Comparison of ENCODE assay signal across 8 mouse cellular contexts in genomic region chr15:99651163-99651872, GRCm38 (mm10). TPM values are rescaled to one million over a fixed set of nuclear protein-coding genes. Genes with fewer than 3 reads are reported as not detected.
DNase-seq lines count a peak whose midpoint lies in the region; ATAC-seq and TF ChIP-seq lines count a peak whose summit lies in the region.

TSS of gene Racgap1 (minus strand) at chr15:99651656.

- DNase-seq in G1E (ENCODE audit: low spot score), result peak; percentile 94
- peak; percentile 97 for DNase-seq in cerebellum, adult 18-20 months
- DNase-seq in heart, postnatal 36 days, result peak; percentile 95 to 97
- peak; percentile 95 to 96 for DNase-seq in layer of hippocampus, adult 2 months (ENCODE audit: low spot score in 2 of 2)
- DNase-seq in lung, embryonic 14.5 days, result peak; percentile 99
- peak; percentile 97 for DNase-seq in thymus, adult 2 months

- no peaks in the 10 kb centered on the region for H3K9me3 ChIP-seq in G1E (replicated peaks)
- no peaks in the 10 kb centered on the region for H3K9me3 ChIP-seq in forebrain, embryonic 16.5 days (ENCODE audit: control insufficient read depth, low read length)
- no peaks in the 10 kb centered on the region for H3K9me3 ChIP-seq in lung, embryonic 14.5 days (ENCODE audit: low read depth, low read length)

- no peak for TF ChIP-seq CTCF in G1E (IDR thresholded peaks at IDR 0.05; ENCODE audit: low read depth, low read length)
- no peak for TF ChIP-seq CTCF in layer of hippocampus, adult 2 months (conservative IDR thresholded peaks at IDR 0.05)
- TF ChIP-seq CTCF in lung, embryonic 14.5 days (IDR thresholded peaks at IDR 0.05; ENCODE audit: low read depth), result no peak
- no peak for TF ChIP-seq CTCF in olfactory bulb, adult 2 months (IDR thresholded peaks at IDR 0.05; ENCODE audit: insufficient read depth, low read depth, low read length)
- TF ChIP-seq CTCF in thymus, adult 2 months (IDR thresholded peaks at IDR 0.05; ENCODE audit: borderline replicate concordance, control insufficient read depth, extremely low read depth, insufficient read depth, low read length, poor library complexity), result 0 out of 2 replicates have a peak, but pooled peaks have one; percentile 36

- ATAC-seq in G1E (ENCODE audit: extremely low read depth, insufficient number of reproducible peaks, low FRiP score, poor library complexity, severe bottlenecking), result peak; percentile 91
- peak; percentile 96 for ATAC-seq in forebrain, embryonic 16.5 days
- peak; percentile 97 for ATAC-seq in lung, embryonic 14.5 days (ENCODE audit: insufficient read depth)

- H3K4me1 ChIP-seq in G1E (ENCODE audit: insufficient read depth, low read depth, low read length), result peaks cover 82% of the 10 kb centered on the region
- peaks cover 34% of the 10 kb centered on the region for H3K4me1 ChIP-seq in forebrain, embryonic 16.5 days (replicated peaks; ENCODE audit: control insufficient read depth, insufficient read depth, low read length)
- H3K4me1 ChIP-seq in lung, embryonic 14.5 days (ENCODE audit: insufficient read depth), result peaks cover 17% of the 10 kb centered on the region
- H3K4me1 ChIP-seq in olfactory bulb, adult 2 months (ENCODE audit: control insufficient read depth, insufficient read depth, low read length), result peaks cover 12% of the 10 kb centered on the region
- H3K4me1 ChIP-seq in thymus, adult 2 months (replicated peaks; ENCODE audit: control insufficient read depth, insufficient read depth, low read length), result peaks cover 9% of the 10 kb centered on the region

- WGBS in forebrain, embryonic 16.5 days, result under 1% methylated on average over 52 of the region's 68 CpGs
- under 1% methylated on average over 58 of the region's 68 CpGs for WGBS in lung, embryonic 14.5 days
- under 1% methylated on average over 65 of the region's 68 CpGs for WGBS in olfactory bulb, adult 2 months
- 2% methylated on average over 68 of the region's 68 CpGs for WGBS in thymus, adult 2 months

- peaks cover 16% of the 10 kb centered on the region; the same call in 1 of the 2 replicates for H3K27me3 ChIP-seq in G1E (ENCODE audit: insufficient read depth, low read length)
- H3K27me3 ChIP-seq in forebrain, embryonic 16.5 days (replicated peaks; ENCODE audit: control insufficient read depth, insufficient read depth, low read length), result peaks cover 11% of the 10 kb centered on the region
- H3K27me3 ChIP-seq in lung, embryonic 14.5 days (ENCODE audit: insufficient read depth, low read length), result peaks cover 19% of the 10 kb centered on the region
- H3K27me3 ChIP-seq in thymus, adult 2 months (ENCODE audit: control insufficient read depth, insufficient read depth, low read length), result peaks cover 6% of the 10 kb centered on the region; the same call in 1 of the 2 replicates

- H3K4me2 ChIP-seq in forebrain, embryonic 16.5 days (ENCODE audit: low read length), result peak within 1 kb of the TSS; percentile 85
- peak within 1 kb of the TSS; percentile 62 for H3K4me2 ChIP-seq in lung, embryonic 14.5 days

- H3K4me3 ChIP-seq in G1E (ENCODE audit: low read depth, low read length), result peak within 1 kb of the TSS; percentile 88
- H3K4me3 ChIP-seq in forebrain, embryonic 16.5 days (replicated peaks; ENCODE audit: low read length), result peak within 1 kb of the TSS; percentile 75
- H3K4me3 ChIP-seq in layer of hippocampus, adult 2 months, result peak within 1 kb of the TSS; percentile 64
- H3K4me3 ChIP-seq in lung, embryonic 14.5 days (ENCODE audit: low read depth, low read length), result peak within 1 kb of the TSS; percentile 95
- peak within 1 kb of the TSS; percentile 54 for H3K4me3 ChIP-seq in olfactory bulb, adult 2 months (ENCODE audit: insufficient read depth, low read depth, low read length)
- peak within 1 kb of the TSS; percentile 72 for H3K4me3 ChIP-seq in thymus, adult 2 months (ENCODE audit: control insufficient read depth, insufficient read depth, low read length)

- H3K36me3 ChIP-seq in G1E (replicated peaks), result peaks cover 31% of the 10 kb centered on the region
- H3K36me3 ChIP-seq in forebrain, embryonic 16.5 days (ENCODE audit: control insufficient read depth, insufficient read depth), result no peaks in the 10 kb centered on the region
- no peaks in the 10 kb centered on the region for H3K36me3 ChIP-seq in lung, embryonic 14.5 days (ENCODE audit: insufficient read depth)
- no peaks in the 10 kb centered on the region for H3K36me3 ChIP-seq in thymus, adult 2 months (ENCODE audit: control insufficient read depth, insufficient read depth, low read length)

- no peak within 1 kb of the TSS for H3K27ac ChIP-seq in forebrain, embryonic 16.5 days (ENCODE audit: low read length)
- peak within 1 kb of the TSS; percentile 49; the same call in 1 of the 2 replicates for H3K27ac ChIP-seq in layer of hippocampus, adult 2 months
- peak within 1 kb of the TSS; percentile 52; the same call in 1 of the 2 replicates for H3K27ac ChIP-seq in lung, embryonic 14.5 days (ENCODE audit: low read depth)
- H3K27ac ChIP-seq in olfactory bulb, adult 2 months (ENCODE audit: insufficient read depth, low read depth, low read length), result no peak within 1 kb of the TSS
- H3K27ac ChIP-seq in thymus, adult 2 months (ENCODE audit: control insufficient read depth, insufficient read depth, low read length), result no peak within 1 kb of the TSS

- intact Hi-C loops in heart, postnatal 36 days (cut with DNase I), result no loop called here

- peak within 1 kb of the TSS; percentile 71 for H3K9ac ChIP-seq in forebrain, embryonic 16.5 days (replicated peaks; ENCODE audit: low read depth, low read length)
- peak within 1 kb of the TSS; percentile 85 for H3K9ac ChIP-seq in lung, embryonic 14.5 days

- no peak for TF ChIP-seq POLR2A in olfactory bulb, adult 2 months (IDR thresholded peaks at IDR 0.05; ENCODE audit: insufficient read depth, low read depth, low read length)
- TF ChIP-seq POLR2A in thymus, adult 2 months (IDR thresholded peaks at IDR 0.05; ENCODE audit: control insufficient read depth, extremely low read depth, insufficient read depth, low read length, poor library complexity), result peak; percentile 66; the same call in 1 of the 2 replicates

RNA-seq across cellular contexts. Expression of gene Racgap1, which starts in this region (rescaled TPM):
- 132 and 189 TPM in 2 replicates for total RNA-seq in G1E (2014; fragmentation: Nextera tagmentation)
- 71.7 and 81.3 TPM in 2 replicates for total RNA-seq in G1E (2017)
- 21.4 and 35.6 TPM in 2 replicates for polyA plus RNA-seq in G1E (2012)
- 94.4 and 113 TPM in 2 replicates for polyA plus RNA-seq in forebrain, embryonic 16.5 days (2015; fragmentation: Nextera tagmentation; extraction: Ambion mirVana)
- 1 to 10 TPM; 2.1 to 2.2 TPM for total RNA-seq in heart, postnatal 36 days (2021)
- 1 to 10 TPM; 5.0 to 5.2 TPM for total RNA-seq in layer of hippocampus, adult 2 months (2021)
- polyA plus RNA-seq in lung, embryonic 14.5 days (2014; fragmentation: Nextera tagmentation; extraction: Ambion mirVana), result 153 and 157 TPM in 2 replicates
- polyA plus RNA-seq in olfactory bulb, adult 2 months (2012; ENCODE audit: insufficient read depth, insufficient read length, low replicate concordance, missing spikeins), result not detected in 2 replicates
- polyA plus RNA-seq in thymus, adult 2 months (2012; rRNA removed), result 80.2 and 95.6 TPM in 2 replicates

Comparison
In these comparisons a context has a peak if more than half of its experiments do, and no peak if none do; other contexts are left out.
1. RNA of gene Racgap1 (total RNA-seq): 71.7 to 189 TPM in G1E; 5.0 to 5.2 TPM in layer of hippocampus, adult 2 months and 2.1 to 2.2 TPM in heart, postnatal 36 days; every median in the first group is over 10 times any median in the second.
2. RNA of gene Racgap1 (polyA plus RNA-seq): 153 to 157 TPM in lung, embryonic 14.5 days, 94.4 to 113 TPM in forebrain, embryonic 16.5 days, 80.2 to 95.6 TPM in thymus, adult 2 months and 21.4 to 35.6 TPM in G1E; not detected in olfactory bulb, adult 2 months; every median in the first group is over 10 times any median in the second.
3. H3K27ac ChIP-seq: peak in layer of hippocampus, adult 2 months (single experiment) and lung, embryonic 14.5 days (single experiment); none in forebrain, embryonic 16.5 days (single experiment), olfactory bulb, adult 2 months (single experiment) and thymus, adult 2 months (single experiment).
4. Peak in every context shown above with its lines, with median percentiles within 50 percentile points of each other: ATAC-seq, DNase-seq and H3K4me3 ChIP-seq.